Mouse (Mus musculus) bone marrow macrophage, adult 2 months (primary cell): ENCODE data around the gene Aste1. TPM values are rescaled to one million over a fixed set of nuclear protein-coding genes. Genes with fewer than 3 reads are reported as not detected.

Source experiments
- H3K27ac ChIP-seq: 2 replicates; pipeline ENCODE4 v1.5.1; 2012; ENCODE audit warnings: low read depth, low read length; ENCODE audit not compliant: insufficient read depth
- H3K4me1 ChIP-seq: 2 replicates; pipeline ENCODE4 v1.6.1; 2012; ENCODE audit warnings: low read length; ENCODE audit not compliant: control insufficient read depth, insufficient read depth
- H3K4me3 ChIP-seq: 2 replicates; pipeline ENCODE4 v1.5.1; 2012; ENCODE audit warnings: mild to moderate bottlenecking, low read length, moderate library complexity; ENCODE audit not compliant: insufficient read depth
- CTCF ChIP-seq: IDR thresholded peaks from 2 replicates; pipeline ENCODE4 v1.5.1; 2012; ENCODE audit warnings: low read depth, mild to moderate bottlenecking, low read length, moderate library complexity
- POLR2A ChIP-seq: IDR thresholded peaks from 2 replicates; pipeline ENCODE4 v1.6.1; 2012; ENCODE audit warnings: mild to moderate bottlenecking, low read depth, low read length, borderline replicate concordance
- polyA plus RNA-seq: library from polyadenylated mRNA; stranded (reverse); fragments of >200 nt; gene quantifications from 2 replicates; pipeline ENCODE4 v1.2.4, GENCODE M21; 2012; ENCODE audit not compliant: missing spikeins, insufficient read depth, insufficient read length

Aste1 gene
- 5.6 and 6.1 TPM in 2 replicates for polyA plus RNA-seq

- Histone ChIP-seq H3K4me3 (peak within 1 kb of the TSS; percentile 99), H3K27ac (peak within 1 kb of the TSS; percentile 94), H3K4me1 (peaks cover 15% of the 10 kb centered on the region)
- TF ChIP-seq CTCF, result no peak
- 0 out of 2 replicates have a peak, but pooled peaks have one; percentile 54 for TF ChIP-seq POLR2A
Measured at GRCm38 (mm10) chr9:105395218-105395627, at the start of gene Aste1, which contains the start of gene Nek11. Gene Aste1 (plus strand): TSS chr9:105395392. Gene Nek11 (minus strand): TSS chr9:105395524.

- Histone ChIP-seq H3K4me3 (no peak overlapping the region), H3K4me1 (no peaks in the 10 kb centered on the region), H3K27ac (no peak overlapping the region)
- TF ChIP-seq POLR2A, result no peak
- no peak for TF ChIP-seq CTCF
Measured at GRCm38 (mm10) chr9:105348242-105349031, 46.8 kb upstream of the Aste1 start.

GRCm38 (mm10) chr9:105349034-105349433, 46.2 kb upstream of the Aste1 start:
- Histone ChIP-seq H3K4me1 (no peaks in the 10 kb centered on the region), H3K27ac (no peak overlapping the region), H3K4me3 (no peak overlapping the region)
- TF ChIP-seq POLR2A (no peak), CTCF (no peak)

- Histone ChIP-seq H3K4me1 (no peaks in the 10 kb centered on the region), H3K27ac (no peak overlapping the region), H3K4me3 (no peak overlapping the region)
- no peak for TF ChIP-seq POLR2A
- TF ChIP-seq CTCF, result no peak
Measured at GRCm38 (mm10) chr9:105362181-105362580, 33.0 kb upstream of the Aste1 start.

- no peak for TF ChIP-seq POLR2A
- no peak for TF ChIP-seq CTCF
- no peak overlapping the region for H3K27ac ChIP-seq
- H3K4me3 ChIP-seq, result no peak overlapping the region
- H3K4me1 ChIP-seq, result no peaks in the 10 kb centered on the region
Measured at GRCm38 (mm10) chr9:105363520-105364231, 31.5 kb upstream of the Aste1 start.

DNA sequence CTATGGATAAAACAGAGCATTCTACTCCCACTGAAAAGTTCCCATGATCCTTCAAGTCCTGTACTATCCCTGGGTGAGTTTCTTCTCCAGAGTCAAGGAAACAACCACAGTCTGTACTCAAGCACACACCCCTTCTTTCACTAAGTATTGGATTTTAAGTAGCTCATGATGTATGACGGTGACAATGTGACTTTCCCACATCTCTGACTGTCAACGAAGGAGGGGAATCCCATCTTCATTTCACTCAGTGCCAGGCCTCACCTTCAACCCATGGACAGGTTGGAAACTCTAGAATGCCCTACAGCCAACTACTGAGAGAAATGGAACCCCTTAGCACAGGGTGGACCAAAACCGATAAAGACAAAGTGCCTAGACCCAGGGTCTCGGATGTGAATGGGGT, 29.0 kb upstream of the Aste1 start:
- no peak for TF ChIP-seq POLR2A
- no peak for TF ChIP-seq CTCF
- no peak overlapping the region for H3K27ac ChIP-seq
- H3K4me1 ChIP-seq, result no peaks in the 10 kb centered on the region
- H3K4me3 ChIP-seq, result no peak overlapping the region

DNA sequence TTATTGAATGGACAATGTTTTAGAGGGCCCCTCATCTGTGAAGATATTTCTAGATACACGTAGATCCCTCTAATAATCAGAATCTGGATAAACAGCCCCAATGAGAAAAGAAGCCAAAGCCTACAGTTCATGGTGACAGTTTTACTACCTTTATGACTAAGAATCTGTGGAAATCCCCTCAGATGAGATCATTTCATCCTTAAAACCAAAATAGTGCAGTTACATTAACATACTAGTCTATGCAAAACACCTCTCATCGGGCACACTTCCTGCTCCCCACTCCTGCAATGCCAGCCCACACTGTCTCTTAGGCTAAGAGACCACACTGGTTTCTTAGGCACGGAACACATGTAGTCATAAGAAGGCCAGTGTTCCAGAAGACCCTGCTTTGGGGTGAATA, 26.6 kb upstream of the Aste1 start:
- H3K4me1 ChIP-seq, result no peaks in the 10 kb centered on the region
- TF ChIP-seq POLR2A (no peak), CTCF (no peak)
- H3K27ac ChIP-seq, result no peak overlapping the region
- no peak overlapping the region for H3K4me3 ChIP-seq

- H3K4me1 ChIP-seq, result no peaks in the 10 kb centered on the region
- no peak overlapping the region for H3K27ac ChIP-seq
- TF ChIP-seq CTCF (no peak), POLR2A (no peak)
- no peak overlapping the region for H3K4me3 ChIP-seq
Measured at GRCm38 (mm10) chr9:105374361-105374760, 20.8 kb upstream of the Aste1 start.

- Histone ChIP-seq H3K27ac (no peak overlapping the region), H3K4me3 (no peak overlapping the region), H3K4me1 (no peaks in the 10 kb centered on the region)
- TF ChIP-seq POLR2A (no peak), CTCF (no peak)
Measured at GRCm38 (mm10) chr9:105376411-105376810, 18.8 kb upstream of the Aste1 start.

GRCm38 (mm10) chr9:105376954-105377530, 18.1 kb upstream of the Aste1 start:
- no peak for TF ChIP-seq CTCF
- no peak for TF ChIP-seq POLR2A
- no peaks in the 10 kb centered on the region for H3K4me1 ChIP-seq
- H3K4me3 ChIP-seq, result no peak overlapping the region
- H3K27ac ChIP-seq, result no peak overlapping the region
